In the genomic region with DNA sequence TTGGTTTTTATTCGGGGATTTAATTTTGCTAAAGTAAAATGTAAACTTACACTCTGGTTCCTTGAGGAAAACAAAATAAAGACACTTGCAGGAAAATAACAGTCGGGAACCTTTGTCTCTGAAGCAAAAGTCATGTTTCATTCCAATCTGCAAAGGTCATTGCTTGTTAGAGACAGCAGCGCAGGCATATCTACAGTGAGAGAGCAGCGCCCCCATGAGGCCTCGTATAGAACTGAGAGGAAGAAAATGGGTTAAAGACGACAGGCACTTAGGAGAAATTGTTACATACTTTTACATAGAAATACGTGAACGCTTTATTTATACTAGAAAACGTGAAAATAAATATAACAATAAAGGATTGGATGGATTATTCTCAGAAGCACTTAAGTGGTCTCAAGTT, we compare ENCODE assay signal across 9 mouse cellular contexts.
DNase-seq lines count a peak whose midpoint lies in the region; ATAC-seq lines count a peak whose summit lies in the region.
"Had no signal": no experiment of that assay in that cellular context is flagged by ENCODE, and none has a peak within 500 bp of the region (broad histone marks: within the 10 kb centered on the region; RNA-seq: fewer than 3 reads in every experiment).

No protein-coding gene starts in this region.

- H3K36me3 ChIP-seq in midbrain, embryonic 11.5 days (ENCODE audit: control insufficient read depth, insufficient read depth, low read length): no peaks in the 10 kb centered on the region
- H3K36me3 ChIP-seq in midbrain, embryonic 15.5 days (replicated peaks): no peaks in the 10 kb centered on the region
- no peaks in the 10 kb centered on the region for H3K36me3 ChIP-seq in limb, embryonic 11.5 days (ENCODE audit: control insufficient read depth, insufficient read depth, low read length)
- H3K36me3 ChIP-seq: heart, embryonic 13.5 days had no signal

- no peaks in the 10 kb centered on the region for H3K9me3 ChIP-seq in midbrain, embryonic 11.5 days (ENCODE audit: control insufficient read depth, low read length)
- no peaks in the 10 kb centered on the region for H3K9me3 ChIP-seq in midbrain, embryonic 15.5 days
- no peaks in the 10 kb centered on the region for H3K9me3 ChIP-seq in limb, embryonic 11.5 days (ENCODE audit: control insufficient read depth, low read length)
- H3K9me3 ChIP-seq: heart, embryonic 13.5 days had no signal

- peak; percentile 11 to 61 for DNase-seq in adrenal gland, adult (ENCODE audit: inconsistent age in 2 of 2, low spot score in 1 of 2)
- no peak for DNase-seq in adrenal gland, adult 8-10 months
- DNase-seq in midbrain, embryonic 11.5 days (ENCODE audit: low spot score, missing footprints): peak; percentile 89
- peak; percentile 29 to 45 for DNase-seq in cerebellum, postnatal 4 days (ENCODE audit: low spot score in 2 of 2)
- peak; percentile 18 to 37 for DNase-seq in heart, postnatal 36 days
- DNase-seq in limb, embryonic 11.5 days (ENCODE audit: low spot score): peak; percentile 51
- no peak for DNase-seq in spleen, postnatal 10 days (ENCODE audit: low spot score in 2 of 2)

- H3K27me3 ChIP-seq in midbrain, embryonic 11.5 days (ENCODE audit: control insufficient read depth, insufficient read depth, low read length): no peaks in the 10 kb centered on the region
- H3K27me3 ChIP-seq in midbrain, embryonic 15.5 days (replicated peaks): no peaks in the 10 kb centered on the region
- no peaks in the 10 kb centered on the region for H3K27me3 ChIP-seq in limb, embryonic 11.5 days (ENCODE audit: control insufficient read depth, insufficient read depth, low read length)
- H3K27me3 ChIP-seq: heart, embryonic 13.5 days had no signal

- ATAC-seq in midbrain, embryonic 11.5 days (ENCODE audit: low FRiP score): no peak
- ATAC-seq in midbrain, embryonic 15.5 days (replicated peaks): no peak
- ATAC-seq in limb, embryonic 11.5 days (ENCODE audit: insufficient number of reproducible peaks, low FRiP score, low TSS enrichment, low read depth): no peak

- H3K27ac ChIP-seq in midbrain, embryonic 11.5 days (ENCODE audit: low read depth, low read length): no peak overlapping the region
- H3K27ac ChIP-seq in midbrain, embryonic 15.5 days: no peak overlapping the region
- H3K27ac ChIP-seq in limb, embryonic 11.5 days (replicated peaks; ENCODE audit: low read depth, low read length): no peak overlapping the region
- H3K27ac ChIP-seq: heart, embryonic 13.5 days had no signal

- H3K4me2 ChIP-seq in midbrain, embryonic 11.5 days: no peak overlapping the region
- no peak overlapping the region for H3K4me2 ChIP-seq in midbrain, embryonic 15.5 days
- no peak overlapping the region for H3K4me2 ChIP-seq in limb, embryonic 11.5 days (ENCODE audit: low read depth, severe bottlenecking)
- H3K4me2 ChIP-seq: heart, embryonic 13.5 days had no signal

- 29% methylated on average over 9 of the region's 9 CpGs for WGBS in midbrain, embryonic 11.5 days
- 24% methylated on average over 9 of the region's 9 CpGs for WGBS in midbrain, embryonic 15.5 days
- 29% methylated on average over 9 of the region's 9 CpGs for WGBS in limb, embryonic 11.5 days

- no peaks in the 10 kb centered on the region for H3K4me1 ChIP-seq in midbrain, embryonic 11.5 days (ENCODE audit: control insufficient read depth, insufficient read depth, low read length)
- H3K4me1 ChIP-seq in midbrain, embryonic 15.5 days: no peaks in the 10 kb centered on the region
- no peaks in the 10 kb centered on the region for H3K4me1 ChIP-seq in limb, embryonic 11.5 days (ENCODE audit: control insufficient read depth, insufficient read depth, low read length)
- H3K4me1 ChIP-seq: heart, embryonic 13.5 days had no signal

- H3K4me3 ChIP-seq in midbrain, embryonic 11.5 days (ENCODE audit: low read depth, low read length): no peak overlapping the region
- H3K4me3 ChIP-seq in midbrain, embryonic 15.5 days: no peak overlapping the region
- no peak overlapping the region for H3K4me3 ChIP-seq in limb, embryonic 11.5 days (ENCODE audit: low read depth, low read length)
- H3K4me3 ChIP-seq: heart, embryonic 13.5 days had no signal

- H3K9ac ChIP-seq in midbrain, embryonic 11.5 days (ENCODE audit: low read length): no peak overlapping the region
- no peak overlapping the region for H3K9ac ChIP-seq in midbrain, embryonic 15.5 days
- H3K9ac ChIP-seq in limb, embryonic 11.5 days (ENCODE audit: low read length): no peak overlapping the region
- H3K9ac ChIP-seq: heart, embryonic 13.5 days had no signal

- intact Hi-C loops in heart, postnatal 36 days (cut with DNase I): no loop called here

Comparison
In these comparisons a context has a peak if more than half of its experiments do, and no peak if none do; other contexts are left out.
1. DNase-seq: peak in adrenal gland, adult (2 of 2), midbrain, embryonic 11.5 days (single experiment), cerebellum, postnatal 4 days (2 of 2), heart, postnatal 36 days (2 of 2) and limb, embryonic 11.5 days (single experiment); none in adrenal gland, adult 8-10 months (single experiment) and spleen, postnatal 10 days (0 of 2).